ENCODE assay signal across 11 mouse cellular contexts in the genomic region with DNA sequence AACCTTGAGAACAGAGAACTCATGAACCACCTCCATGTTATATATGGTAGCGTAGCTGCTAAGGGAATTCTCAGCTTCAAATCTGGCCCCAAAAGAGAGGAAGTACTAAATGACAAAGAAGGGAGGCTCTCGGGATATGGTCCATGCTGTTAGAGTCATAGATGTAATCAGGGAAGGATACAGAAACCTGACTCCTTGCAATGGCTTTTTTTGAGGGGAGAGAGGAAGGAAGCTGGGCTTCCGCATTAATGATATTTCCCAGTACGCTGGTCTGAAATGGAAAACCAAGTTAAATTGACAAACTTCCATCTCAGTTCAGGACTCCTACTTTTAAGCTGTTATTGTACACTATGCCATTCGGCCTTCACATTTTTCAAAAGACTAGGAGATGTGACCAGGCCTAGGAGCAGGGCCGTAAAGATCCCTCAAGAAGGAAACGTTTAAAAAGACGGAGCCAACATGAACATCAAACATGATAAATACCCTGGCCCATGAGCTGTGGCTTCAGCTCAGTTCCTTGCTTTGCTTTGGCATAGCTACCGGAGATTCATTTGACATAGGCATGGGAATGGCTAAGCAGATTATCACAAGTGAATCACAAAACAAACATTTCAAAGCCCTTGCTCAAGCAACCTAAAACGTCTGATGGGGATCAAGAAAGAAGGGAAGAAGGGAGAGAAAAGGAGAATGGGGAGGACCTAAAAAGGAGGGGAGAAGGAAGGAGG.
DNase-seq lines count a peak whose midpoint lies in the region; ATAC-seq and TF ChIP-seq lines count a peak whose summit lies in the region.
"Had no signal": no experiment of that assay in that cellular context is flagged by ENCODE, and none has a peak within 500 bp of the region (broad histone marks: within the 10 kb centered on the region; RNA-seq: fewer than 3 reads in every experiment).

No protein-coding gene starts in this region.

- H3K4me3 ChIP-seq in forebrain, embryonic 12.5 days (replicated peaks) = no peak overlapping the region
- H3K4me3 ChIP-seq in forebrain, embryonic 16.5 days (replicated peaks; ENCODE audit: low read length) = no peak overlapping the region
- H3K4me3 ChIP-seq in ES-E14 (ENCODE audit: insufficient read depth in 1 of 2, low read depth in 1 of 2, low read length in 2 of 2, poor library complexity in 1 of 2, severe bottlenecking in 1 of 2) = no peak overlapping the region
- no peak overlapping the region for H3K4me3 ChIP-seq in heart, embryonic 16.5 days (ENCODE audit: low read length)
- H3K4me3 ChIP-seq in midbrain, embryonic 11.5 days (ENCODE audit: low read depth, low read length) = no peak overlapping the region

- H3K36me3 ChIP-seq in forebrain, embryonic 12.5 days (replicated peaks) = no peaks in the 10 kb centered on the region
- no peaks in the 10 kb centered on the region for H3K36me3 ChIP-seq in forebrain, embryonic 16.5 days (ENCODE audit: control insufficient read depth, insufficient read depth)
- H3K36me3 ChIP-seq in ES-E14 (ENCODE audit: control insufficient read depth, insufficient read depth, low read length, poor library complexity, severe bottlenecking) = no peaks in the 10 kb centered on the region
- H3K36me3 ChIP-seq in heart, embryonic 16.5 days (ENCODE audit: control insufficient read depth, insufficient read depth) = no peaks in the 10 kb centered on the region
- H3K36me3 ChIP-seq in midbrain, embryonic 11.5 days (ENCODE audit: control insufficient read depth, insufficient read depth, low read length) = no peaks in the 10 kb centered on the region

- H3K27me3 ChIP-seq in forebrain, embryonic 12.5 days = no peaks in the 10 kb centered on the region
- no peaks in the 10 kb centered on the region for H3K27me3 ChIP-seq in forebrain, embryonic 16.5 days (replicated peaks; ENCODE audit: control insufficient read depth, insufficient read depth, low read length)
- H3K27me3 ChIP-seq in heart, embryonic 16.5 days (ENCODE audit: control insufficient read depth, insufficient read depth, low read length) = no peaks in the 10 kb centered on the region
- H3K27me3 ChIP-seq in midbrain, embryonic 11.5 days (ENCODE audit: control insufficient read depth, insufficient read depth, low read length) = no peaks in the 10 kb centered on the region
- H3K27me3 ChIP-seq: CH12.LX had no signal

- ATAC-seq in forebrain, embryonic 12.5 days (ENCODE audit: low FRiP score) = no peak
- no peak for ATAC-seq in forebrain, embryonic 16.5 days
- ATAC-seq in heart, embryonic 16.5 days (replicated peaks; ENCODE audit: extremely low read depth, insufficient read depth, low FRiP score) = no peak
- peak; percentile 14 for ATAC-seq in midbrain, embryonic 11.5 days (ENCODE audit: low FRiP score)
- no peak for ATAC-seq in erythroid progenitor cell, adult 5-6 weeks (replicated peaks; ENCODE audit: low FRiP score, poor library complexity, severe bottlenecking)

- in situ Hi-C loops in ES-E14 (cut with MboI; ENCODE audit: low sequenced_read_pairs in 2 of 2, unreplicated experiment in 2 of 2) = no loop called here

- no peaks in the 10 kb centered on the region for H3K9me3 ChIP-seq in forebrain, embryonic 12.5 days
- no peaks in the 10 kb centered on the region for H3K9me3 ChIP-seq in forebrain, embryonic 16.5 days (ENCODE audit: control insufficient read depth, low read length)
- no peaks in the 10 kb centered on the region for H3K9me3 ChIP-seq in ES-E14 (ENCODE audit: control insufficient read depth, insufficient read depth, low read depth, low read length)
- H3K9me3 ChIP-seq in heart, embryonic 16.5 days (replicated peaks; ENCODE audit: control insufficient read depth, low read length) = no peaks in the 10 kb centered on the region
- no peaks in the 10 kb centered on the region for H3K9me3 ChIP-seq in midbrain, embryonic 11.5 days (ENCODE audit: control insufficient read depth, low read length)

- DNase-seq in ES-E14 (ENCODE audit: low read depth, low spot score) = no peak
- no peak for DNase-seq in midbrain, embryonic 11.5 days (ENCODE audit: low spot score, missing footprints)
- DNase-seq in frontal cortex, postnatal 14 days (ENCODE audit: low spot score in 2 of 2) = no peak
- no peak for DNase-seq in layer of hippocampus, postnatal 14 days (ENCODE audit: low spot score in 2 of 2)
- DNase-seq: cerebellum, adult 9-10 months had no signal

- peak overlapping the region; percentile 88 for H3K27ac ChIP-seq in forebrain, embryonic 12.5 days
- H3K27ac ChIP-seq in forebrain, embryonic 16.5 days (ENCODE audit: low read length) = no peak overlapping the region
- peak overlapping the region; percentile 33; the same call in 1 of the 2 replicates for H3K27ac ChIP-seq in ES-E14 (ENCODE audit: insufficient read depth, low read depth, low read length, poor library complexity, severe bottlenecking)
- peak overlapping the region; percentile 99 for H3K27ac ChIP-seq in heart, embryonic 16.5 days (ENCODE audit: low read length)
- H3K27ac ChIP-seq in midbrain, embryonic 11.5 days (ENCODE audit: low read depth, low read length) = peak overlapping the region; percentile 92
- H3K27ac ChIP-seq: liver, embryonic 14.5 days had no signal

- peaks cover 33% of the 10 kb centered on the region for H3K4me1 ChIP-seq in forebrain, embryonic 12.5 days
- H3K4me1 ChIP-seq in forebrain, embryonic 16.5 days (replicated peaks; ENCODE audit: control insufficient read depth, insufficient read depth, low read length) = peaks cover 8% of the 10 kb centered on the region
- peaks cover 17 to 21% of the 10 kb centered on the region in 2 experiments for H3K4me1 ChIP-seq in ES-E14 (ENCODE audit: control insufficient read depth in 2 of 2, insufficient read depth in 2 of 2, low read length in 2 of 2, poor library complexity in 1 of 2)
- peaks cover 18% of the 10 kb centered on the region for H3K4me1 ChIP-seq in heart, embryonic 16.5 days (ENCODE audit: control insufficient read depth, insufficient read depth, low read length)
- peaks cover 22% of the 10 kb centered on the region for H3K4me1 ChIP-seq in midbrain, embryonic 11.5 days (ENCODE audit: control insufficient read depth, insufficient read depth, low read length)

- WGBS in forebrain, embryonic 12.5 days = 58% methylated on average over 10 of the region's 10 CpGs
- 67% methylated on average over 10 of the region's 10 CpGs for WGBS in forebrain, embryonic 16.5 days
- 52% methylated on average over 10 of the region's 10 CpGs for WGBS in heart, embryonic 16.5 days
- WGBS in midbrain, embryonic 11.5 days = 46% methylated on average over 10 of the region's 10 CpGs

- no peak overlapping the region for H3K9ac ChIP-seq in forebrain, embryonic 12.5 days
- H3K9ac ChIP-seq in forebrain, embryonic 16.5 days (replicated peaks; ENCODE audit: low read depth, low read length) = no peak overlapping the region
- H3K9ac ChIP-seq in ES-E14 (ENCODE audit: insufficient read depth, low read depth, low read length, poor library complexity, severe bottlenecking) = no peak overlapping the region
- peak overlapping the region; percentile 61 for H3K9ac ChIP-seq in heart, embryonic 16.5 days (ENCODE audit: low read length)
- 0 out of 2 replicates have a peak overlapping the region, but pooled peaks have one; percentile 24 for H3K9ac ChIP-seq in midbrain, embryonic 11.5 days (ENCODE audit: low read length)
- H3K9ac ChIP-seq: liver, embryonic 14.5 days had no signal

- H3K4me2 ChIP-seq in forebrain, embryonic 12.5 days = no peak overlapping the region
- H3K4me2 ChIP-seq in forebrain, embryonic 16.5 days (ENCODE audit: low read length) = no peak overlapping the region
- no peak overlapping the region; the same call in 1 of the 2 replicates for H3K4me2 ChIP-seq in heart, embryonic 16.5 days (ENCODE audit: low read depth, low read length)
- H3K4me2 ChIP-seq in midbrain, embryonic 11.5 days = no peak overlapping the region

TF ChIP-seq in ES-E14, 5 proteins besides CTCF, POLR2A, EP300 and RAD21:
- TF ChIP-seq CHD2 (IDR thresholded peaks at IDR 0.05; ENCODE audit: low read depth, low read length) (no peak), ZNF384 (IDR thresholded peaks at IDR 0.05; ENCODE audit: low read depth, low read length) (no peak), MAFK (IDR thresholded peaks at IDR 0.05; ENCODE audit: insufficient read depth, low read depth, low read length) (no peak), ZC3H11A (IDR thresholded peaks at IDR 0.05; ENCODE audit: borderline replicate concordance, low read depth, low read length) (no peak), HCFC1 (IDR thresholded peaks at IDR 0.05; ENCODE audit: borderline replicate concordance, insufficient read depth, low read length) (no peak)

Comparison
In these comparisons a context has a peak if more than half of its experiments do, and no peak if none do; other contexts are left out.
1. H3K9ac ChIP-seq: peak in heart, embryonic 16.5 days (single experiment) and midbrain, embryonic 11.5 days (single experiment); none in forebrain, embryonic 12.5 days (single experiment), forebrain, embryonic 16.5 days (single experiment) and ES-E14 (single experiment).